Mouse (Mus musculus) CH12.LX (cell line): ENCODE data around the gene Col5a3. TPM values are rescaled to one million over a fixed set of nuclear protein-coding genes. Genes with fewer than 3 reads are reported as not detected.

Source experiments
- DNase-seq: peaks from one replicate; pipeline ENCODE4 v3.0.0-alpha.2; 2013; ENCODE audit errors: extremely low read depth
- H3K27ac ChIP-seq: 2 replicates; pipeline ENCODE4 v1.5.1; 2012; ENCODE audit warnings: low read depth, mild to moderate bottlenecking, control low read depth, moderate library complexity; ENCODE audit not compliant: insufficient read depth
- H3K27me3 ChIP-seq: replicated peaks from 2 replicates; pipeline ENCODE3; 2012; ENCODE audit warnings: inconsistent platforms
- H3K36me3 ChIP-seq, 2 experiments: replicated peaks in 1 of 2; 2 replicates each; pipeline versions ENCODE3 to v1.6.1; 2012; ENCODE audit warnings: inconsistent platforms in 1 of 2, low read length in 1 of 2, mild to moderate bottlenecking in 1 of 2, mixed read lengths in 1 of 2, moderate library complexity in 1 of 2; ENCODE audit not compliant: control insufficient read depth in 1 of 2, insufficient read depth in 1 of 2
- H3K4me1 ChIP-seq, 2 experiments: 2 replicates each; pipeline ENCODE4 v1.6.1; 2012; ENCODE audit warnings: inconsistent platforms in 1 of 2, moderate library complexity in 1 of 2; ENCODE audit not compliant: insufficient read depth in 2 of 2, control insufficient read depth in 1 of 2
- H3K4me2 ChIP-seq: 2 replicates; pipeline ENCODE4 v1.6.1; 2012; ENCODE audit warnings: low read depth, mild to moderate bottlenecking, control low read depth; ENCODE audit not compliant: poor library complexity, insufficient read depth, severe bottlenecking
- H3K4me3 ChIP-seq, 3 experiments: fragments of 150-350 bp in 1 of 3; sonication (generic) in 1 of 3; replicated peaks in 1 of 3; 2 replicates each; pipeline versions ENCODE3 to v1.5.1; 2011 to 2012; ENCODE audit warnings: low read depth in 2 of 3, low read length in 2 of 3, mild to moderate bottlenecking in 2 of 3, moderate library complexity in 2 of 3, control low read depth in 1 of 3, improper control_type of control experiment in 1 of 3, inconsistent platforms in 1 of 3, mixed read lengths in 1 of 3; ENCODE audit not compliant: poor library complexity in 1 of 3
- H3K79me2 ChIP-seq: replicated peaks from 2 replicates; pipeline ENCODE4 v1.6.1; 2012; ENCODE audit warnings: mild to moderate bottlenecking, moderate library complexity; ENCODE audit not compliant: control insufficient read depth, poor library complexity, insufficient read depth, severe bottlenecking; ENCODE audit errors: extremely low read depth
- H3K9ac ChIP-seq: 2 replicates; pipeline ENCODE4 v1.6.1; 2012; ENCODE audit warnings: low read depth, mild to moderate bottlenecking, control low read depth, moderate library complexity; ENCODE audit not compliant: insufficient read depth
- H3K9me3 ChIP-seq: replicated peaks from 2 replicates; pipeline ENCODE3; 2012; ENCODE audit warnings: low read length, inconsistent platforms, mixed read lengths
- CHD2 ChIP-seq: IDR thresholded peaks from 2 replicates; pipeline ENCODE4 v1.6.1; 2011; ENCODE audit warnings: low read length, improper control_type of control experiment
- ELF1 ChIP-seq: IDR thresholded peaks from 2 replicates; pipeline ENCODE4 v1.6.1; 2014; ENCODE audit warnings: low read depth, mild to moderate bottlenecking, inconsistent platforms, low read length, improper control_type of control experiment
- EP300 ChIP-seq: IDR thresholded peaks from 2 replicates; pipeline ENCODE4 v1.6.1; 2011; ENCODE audit warnings: low read length, improper control_type of control experiment
- GABPA ChIP-seq: IDR thresholded peaks from 2 replicates; pipeline ENCODE4 v1.6.1; 2012; ENCODE audit warnings: low read depth, low read length, improper control_type of control experiment, inconsistent platforms; ENCODE audit not compliant: insufficient replicate concordance
- KAT2A ChIP-seq: IDR thresholded peaks from 2 replicates; pipeline ENCODE4 v1.6.1; 2012; ENCODE audit warnings: low read length, improper control_type of control experiment, inconsistent platforms; ENCODE audit not compliant: insufficient replicate concordance
- MAFK ChIP-seq: IDR thresholded peaks from 2 replicates; pipeline ENCODE4 v1.6.1; 2011; ENCODE audit warnings: low read length, improper control_type of control experiment; ENCODE audit not compliant: insufficient replicate concordance
- MAX ChIP-seq: IDR thresholded peaks from 2 replicates; pipeline ENCODE4 v1.6.1; 2011; ENCODE audit warnings: low read length, improper control_type of control experiment
- MAZ ChIP-seq: IDR thresholded peaks from 2 replicates; pipeline ENCODE4 v1.6.1; 2012; ENCODE audit warnings: low read depth, mild to moderate bottlenecking, inconsistent platforms, low read length, improper control_type of control experiment, moderate library complexity
- MXI1 ChIP-seq: IDR thresholded peaks from 2 replicates; pipeline ENCODE4 v1.6.1; 2011; ENCODE audit warnings: mild to moderate bottlenecking, low read depth, low read length, improper control_type of control experiment
- MYC ChIP-seq: IDR thresholded peaks from 2 replicates; pipeline ENCODE4 v1.6.1; 2011; ENCODE audit warnings: low read depth, mild to moderate bottlenecking, improper control_type of control experiment, low read length
- NRF1 ChIP-seq: IDR thresholded peaks from 2 replicates; pipeline ENCODE4 v1.6.1; 2014; ENCODE audit warnings: low read depth, mild to moderate bottlenecking, inconsistent platforms, low read length, improper control_type of control experiment, moderate library complexity
- PAX5 ChIP-seq: IDR thresholded peaks from 2 replicates; pipeline ENCODE4 v1.6.1; 2012; ENCODE audit warnings: low read length, inconsistent platforms, mixed read lengths
- POLR2AphosphoS2 ChIP-seq: IDR thresholded peaks from 2 replicates; pipeline ENCODE4 v1.6.1; 2011; ENCODE audit warnings: low read depth, low read length, improper control_type of control experiment
- SIN3A ChIP-seq: IDR thresholded peaks from 2 replicates; pipeline ENCODE4 v1.6.1; 2012; ENCODE audit warnings: low read length, improper control_type of control experiment, inconsistent platforms
- TBP ChIP-seq: conservative IDR thresholded peaks from 2 replicates; pipeline ENCODE4 v1.6.1; 2011; ENCODE audit warnings: low read depth, low read length, improper control_type of control experiment
- TCF12 ChIP-seq: IDR thresholded peaks from 2 replicates; pipeline ENCODE4 v1.6.1; 2014; ENCODE audit warnings: low read depth, mild to moderate bottlenecking, inconsistent platforms, low read length, improper control_type of control experiment
- UBTF ChIP-seq: IDR thresholded peaks from 2 replicates; pipeline ENCODE4 v1.6.1; 2012; ENCODE audit warnings: low read depth, mild to moderate bottlenecking, inconsistent platforms, low read length, improper control_type of control experiment, moderate library complexity
- ZC3H11A ChIP-seq: IDR thresholded peaks from 2 replicates; pipeline ENCODE4 v1.6.1; 2012; ENCODE audit warnings: low read depth, mild to moderate bottlenecking, inconsistent platforms, low read length, improper control_type of control experiment
- ZNF384 ChIP-seq: IDR thresholded peaks from 2 replicates; pipeline ENCODE4 v1.6.1; 2012; ENCODE audit warnings: low read depth, low read length, improper control_type of control experiment, inconsistent platforms
- dilution Hi-C: fragments of 300-500 bp; cut with MboI; formaldehyde crosslinking; loops from 2 replicates; pipeline ENCODE4 v1.14.3; 2020; ENCODE audit warnings: low sequenced_read_pairs; ENCODE audit not compliant: extremely low pct_unique_long_range_greater_than_20kb, extremely low pct_ligation_motif_present
- in situ Hi-C: fragments of 300-500 bp; cut with MboI; formaldehyde crosslinking; loops from 3 replicates; pipeline ENCODE4 v1.14.3; 2019; ENCODE audit warnings: low sequenced_read_pairs, low pct_ligation_motif_present, low pct_unique_long_range_greater_than_20kb, mixed read lengths
- polyA plus RNA-seq: library from polyadenylated mRNA; unstranded; fragments of >175 nt; gene quantifications from 2 replicates; pipeline ENCODE4 v1.2.1, GENCODE M21; 2012; ENCODE audit warnings: low read depth; ENCODE audit not compliant: insufficient read length
- total RNA-seq, 2 experiments: library from RNA; depleted of rRNA; stranded (reverse); fragments of 300-350 nt in 1 of 2; fragments of >200 nt in 1 of 2; gene quantifications; 2 replicates each; pipeline ENCODE4 v1.2.3; 2012 to 2014

Col5a3 gene
- total and polyA plus RNA-seq, 3 experiments = 0.25 TPM; not detected in 2

GRCm38 (mm10) chr9:20828127-20828526, 13.3 kb upstream of the Col5a3 start:
- Histone ChIP-seq H3K4me2 (no peak overlapping the region), H3K9me3 (no peaks in the 10 kb centered on the region), H3K9ac (no peak overlapping the region), H3K27me3 (peaks cover 74% of the 10 kb centered on the region), H3K4me1 (peaks cover 0 to 5% of the 10 kb centered on the region in 2 experiments; a peak in 1 of 4 replicates), H3K4me3 (no peak overlapping the region), H3K79me2 (no peaks in the 10 kb centered on the region), H3K36me3 (no peaks in the 10 kb centered on the region)
- no peak for DNase-seq
- dilution Hi-C loops = no loop called here
- in situ Hi-C loops = no loop called here
- TF ChIP-seq MYC = no peak
- TF ChIP-seq TCF12 = no peak
- no peak for TF ChIP-seq MAZ
- no peak for TF ChIP-seq PAX5
- no peak for TF ChIP-seq MAFK
- TF ChIP-seq NRF1 = no peak
- TF ChIP-seq TBP = no peak
- no peak for TF ChIP-seq EP300
- no peak for TF ChIP-seq MAX
- no peak for TF ChIP-seq CHD2
- TF ChIP-seq POLR2AphosphoS2 = no peak
- no peak for TF ChIP-seq MXI1
- no peak for TF ChIP-seq ZC3H11A
- TF ChIP-seq, all 38 proteins: peak for 0
- no peak overlapping the region for H3K27ac ChIP-seq

GRCm38 (mm10) chr9:20825781-20826180, 10.9 kb upstream of the Col5a3 start:
- Histone ChIP-seq H3K27ac (no peak overlapping the region), H3K36me3 (no peaks in the 10 kb centered on the region), H3K4me2 (no peak overlapping the region), H3K9ac (no peak overlapping the region), H3K9me3 (no peaks in the 10 kb centered on the region), H3K4me1 (0 out of 4 replicates have a peak, but pooled peaks cover 0 to 2% of the 10 kb centered on the region in 2 experiments), H3K79me2 (no peaks in the 10 kb centered on the region), H3K4me3 (no peak overlapping the region), H3K27me3 (peaks cover 75% of the 10 kb centered on the region)
- TF ChIP-seq SIN3A = no peak
- in situ Hi-C loops = no loop called here
- no peak for DNase-seq
- dilution Hi-C loops = no loop called here

DNA sequence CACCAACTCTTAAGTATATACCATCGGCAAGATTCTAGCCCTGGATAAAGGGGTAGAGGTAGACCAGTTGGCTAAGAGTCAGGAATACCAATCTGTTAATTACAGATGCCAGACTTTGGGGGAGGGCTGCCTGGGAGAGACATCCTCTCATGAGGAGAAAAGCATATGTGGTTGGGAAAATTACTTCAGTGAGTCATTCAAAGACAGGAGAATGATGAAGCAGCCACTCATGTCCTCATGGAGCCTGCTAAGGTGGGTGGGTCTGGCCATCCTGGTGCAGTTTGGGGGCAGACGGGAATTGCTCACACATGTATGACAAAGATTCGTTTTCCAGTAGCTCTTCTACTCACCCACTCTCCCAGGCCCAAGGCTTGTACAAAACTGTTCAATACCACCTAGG, 8.0 kb upstream of the Col5a3 start:
- Histone ChIP-seq H3K79me2 (no peaks in the 10 kb centered on the region), H3K9ac (no peak overlapping the region), H3K36me3 (no peaks in the 10 kb centered on the region), H3K27me3 (peaks cover 73% of the 10 kb centered on the region), H3K4me2 (no peak overlapping the region), H3K9me3 (no peaks in the 10 kb centered on the region), H3K27ac (no peak overlapping the region), H3K4me3 (no peak overlapping the region), H3K4me1 (no peaks in the 10 kb centered on the region)
- DNase-seq = no peak
- dilution Hi-C loops (no loop called here), in situ Hi-C loops (no loop called here)
- no peak for TF ChIP-seq NRF1
- TF ChIP-seq TCF12 = no peak
- no peak for TF ChIP-seq ELF1
- TF ChIP-seq KAT2A = no peak
- TF ChIP-seq UBTF = no peak
- TF ChIP-seq ZNF384 = no peak
- no peak for TF ChIP-seq MAX
- TF ChIP-seq GABPA = no peak
- TF ChIP-seq ZC3H11A = no peak
- no peak for TF ChIP-seq MAZ
